Mouse (Mus musculus) olfactory bulb, adult 2 months (tissue): ENCODE measurements at regions not wholly inside any gene's neighbourhood (a gene's known extent, or its start where the extent isn't known, plus 50 kb on each side); places are given as distances from the start of the nearest gene placed in this dataset.
A peak's percentile ranks its signal among the peaks of the same experiment; 100 is the strongest.

Experiments
- CTCF ChIP-seq: fragments of 200-500 bp; IDR thresholded peaks from 2 replicates; pipeline ENCODE4 v1.5.1; 2012; ENCODE audit warnings: low read depth, mild to moderate bottlenecking, low read length, moderate library complexity; ENCODE audit not compliant: insufficient read depth
- POLR2A ChIP-seq: fragments of 200-500 bp; IDR thresholded peaks from 2 replicates; pipeline ENCODE4 v1.6.1; 2012; ENCODE audit warnings: mild to moderate bottlenecking, low read depth, low read length, moderate library complexity; ENCODE audit not compliant: insufficient read depth

DNA sequence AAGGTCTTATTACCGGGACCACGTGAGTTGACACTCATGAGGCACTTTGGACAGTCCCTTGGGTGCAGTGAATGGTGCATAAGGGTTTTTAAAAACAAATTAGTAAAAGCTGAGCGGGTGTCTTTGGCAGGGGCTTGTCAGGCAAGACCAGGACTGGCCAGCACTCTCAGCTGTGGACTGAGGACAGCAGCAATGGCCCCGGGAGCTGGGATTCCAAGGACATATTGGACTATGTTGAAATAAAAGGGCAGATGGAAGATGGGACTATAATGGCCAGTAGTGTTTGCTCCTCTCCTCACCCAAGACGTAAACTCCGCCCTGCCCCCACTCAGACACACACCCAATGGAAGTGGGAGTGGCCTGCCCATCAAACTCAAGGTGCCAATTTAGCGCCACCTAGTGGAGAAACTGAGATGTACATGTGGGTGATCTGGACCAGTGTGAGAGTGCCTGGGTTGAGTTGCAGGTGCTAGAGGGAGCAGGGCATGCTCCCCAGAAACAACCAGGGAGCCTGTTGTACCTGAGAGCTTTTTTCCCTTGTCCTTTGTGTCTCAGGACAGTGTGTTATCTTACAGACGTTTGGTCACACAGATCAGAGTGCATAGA, 111.8 kb upstream of the Csf3r start:
- TF ChIP-seq CTCF (peak; percentile 74), POLR2A (no peak)
